Mouse (Mus musculus) liver (tissue): ENCODE measurements at regions not wholly inside any gene's neighbourhood (a gene's known extent, or its start where the extent isn't known, plus 50 kb on each side); places are given as distances from the start of the nearest gene placed in this dataset.

Source experiments
- DNase-seq: peaks from one replicate; pipeline ENCODE4 v3.0.0-alpha.2; 2020; ENCODE audit warnings: mixed read lengths

DNA sequence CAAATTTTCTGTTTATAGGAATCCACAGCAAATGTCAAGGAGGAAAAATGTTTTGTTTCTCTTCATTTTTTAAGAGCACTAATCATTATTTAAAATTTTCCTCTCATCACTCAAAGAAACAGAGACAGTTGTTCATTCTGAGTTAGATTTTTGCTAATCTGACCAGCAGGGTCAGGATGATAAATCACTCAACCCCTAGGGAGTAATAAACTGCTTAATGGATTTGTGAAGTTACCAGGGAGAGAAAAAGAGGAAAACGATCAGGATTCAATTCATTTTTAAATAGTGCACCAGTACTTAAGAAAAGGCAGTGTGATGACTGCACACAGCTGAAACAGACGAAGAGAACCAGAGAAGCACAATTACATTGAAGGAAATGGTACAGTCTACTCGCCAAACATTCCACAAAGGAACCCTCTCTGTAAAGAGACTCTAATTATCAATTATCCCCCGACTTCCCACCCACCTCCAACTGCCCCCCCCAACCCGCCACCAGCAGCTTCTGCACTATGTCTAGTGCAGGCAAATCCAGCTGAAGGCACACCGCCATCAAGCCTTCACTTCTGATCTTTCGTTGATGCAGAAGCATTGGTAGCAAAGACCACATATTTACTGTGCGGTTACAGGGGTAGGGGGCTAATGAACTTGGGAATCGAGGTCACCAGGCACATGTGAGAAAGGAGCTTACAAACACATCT lies 481.9 kb downstream of the Psat1 start:
- DNase-seq: no peak

DNA sequence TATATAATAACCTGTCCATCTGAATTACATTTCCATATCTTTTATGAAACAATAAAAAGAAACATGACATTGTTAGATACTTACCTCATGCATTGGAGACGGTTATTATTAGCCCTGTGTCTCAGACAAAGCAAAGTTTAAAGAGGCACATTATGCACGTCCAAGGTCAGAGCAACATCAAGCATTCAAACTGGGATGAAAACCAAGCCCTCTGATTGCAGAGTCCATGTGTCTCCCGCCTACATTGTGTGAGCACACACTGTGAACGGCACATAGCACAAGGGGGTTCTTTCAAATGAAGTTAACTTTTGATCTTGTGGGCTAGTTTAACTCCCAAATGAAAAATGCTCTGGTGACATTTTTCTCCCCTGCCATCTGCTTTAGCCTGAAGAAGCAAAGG lies 489.3 kb downstream of the Psat1 start:
- DNase-seq: no peak

DNA sequence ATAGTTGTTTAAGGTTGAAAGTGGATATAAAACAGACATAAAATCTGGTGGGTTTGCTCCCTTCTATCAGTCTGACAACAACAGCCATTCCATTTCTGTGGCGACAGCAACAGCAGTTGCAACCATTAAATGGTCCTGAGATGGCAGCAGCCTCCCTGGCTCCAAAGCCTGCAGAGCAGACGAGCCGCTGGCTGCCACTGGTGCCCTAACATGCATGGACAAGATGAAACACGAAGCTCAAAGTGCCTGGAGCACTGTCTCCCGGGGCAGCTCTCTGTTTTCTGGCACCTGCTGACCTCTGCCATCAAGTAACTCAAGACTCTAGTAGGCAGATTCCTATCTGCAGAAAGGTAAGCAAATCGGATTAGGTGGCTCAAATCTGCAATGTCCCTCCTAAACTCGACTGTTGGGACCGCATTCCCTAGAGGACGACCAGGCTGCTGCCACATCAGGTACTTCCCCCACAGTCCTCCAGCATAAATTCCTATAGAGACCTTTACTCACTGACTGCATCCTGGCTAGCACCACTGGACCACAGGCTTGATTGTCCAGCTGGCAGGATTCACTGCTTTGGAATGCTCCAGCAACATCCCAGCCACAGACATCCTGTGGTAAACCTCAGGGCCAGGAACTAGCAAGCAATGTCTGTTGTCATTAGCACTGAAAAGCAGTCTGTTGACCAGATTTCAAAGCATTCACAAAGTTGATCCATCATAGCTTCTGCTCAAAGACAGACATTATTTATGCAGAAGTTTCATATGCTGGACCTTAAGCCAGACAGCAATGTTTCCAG lies 490.0 kb downstream of the Psat1 start:
- no peak for DNase-seq

GRCm38 (mm10) chr19:15448989-15449388 lies 498.1 kb downstream of the Psat1 start:
- no peak for DNase-seq

GRCm38 (mm10) chr19:15431798-15432197 lies 515.3 kb downstream of the Psat1 start:
- DNase-seq: no peak

DNA sequence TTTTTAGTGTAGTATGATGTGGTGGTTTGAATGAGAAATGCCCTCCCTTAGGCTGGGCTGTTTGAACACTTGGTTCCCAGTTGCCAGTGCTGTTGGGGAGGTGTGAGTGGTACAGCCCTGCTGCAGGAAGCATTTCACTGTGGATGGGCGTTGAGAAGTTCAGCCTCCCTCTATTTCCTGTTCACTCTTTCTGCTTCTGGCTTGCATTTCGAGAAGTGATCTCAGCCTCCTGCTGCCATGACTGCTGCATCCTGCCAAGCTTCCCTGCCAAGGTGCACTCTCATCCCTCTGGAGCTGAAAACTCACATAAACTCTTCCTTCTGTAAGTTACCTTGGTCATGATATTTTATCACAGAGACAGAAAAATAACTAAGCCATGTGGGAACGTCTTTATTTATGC lies 525.8 kb downstream of the Psat1 start:
- no peak for DNase-seq

DNA sequence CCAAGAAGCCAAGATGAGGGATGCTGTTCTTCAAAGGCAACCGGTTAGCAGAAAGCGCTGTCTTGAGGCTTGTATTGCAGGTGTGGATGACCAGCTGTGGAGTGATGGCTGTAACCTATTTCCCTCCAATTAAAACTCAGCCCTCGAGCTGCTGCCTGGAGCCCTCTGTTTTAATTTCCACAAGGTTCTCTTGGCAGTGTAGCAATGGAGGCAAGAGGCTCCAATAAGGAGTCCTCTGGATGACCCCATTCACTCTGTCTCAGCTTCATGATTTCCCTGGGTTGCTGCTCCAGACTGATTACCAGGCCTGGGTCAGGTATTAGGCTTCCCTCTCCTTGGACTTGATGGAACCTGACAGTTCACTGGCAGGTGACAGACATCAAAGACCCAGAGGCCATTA lies 548.5 kb downstream of the Psat1 start:
- DNase-seq: no peak

GRCm38 (mm10) chr19:15371682-15372081 lies 575.5 kb downstream of the Psat1 start:
- no peak for DNase-seq

DNA sequence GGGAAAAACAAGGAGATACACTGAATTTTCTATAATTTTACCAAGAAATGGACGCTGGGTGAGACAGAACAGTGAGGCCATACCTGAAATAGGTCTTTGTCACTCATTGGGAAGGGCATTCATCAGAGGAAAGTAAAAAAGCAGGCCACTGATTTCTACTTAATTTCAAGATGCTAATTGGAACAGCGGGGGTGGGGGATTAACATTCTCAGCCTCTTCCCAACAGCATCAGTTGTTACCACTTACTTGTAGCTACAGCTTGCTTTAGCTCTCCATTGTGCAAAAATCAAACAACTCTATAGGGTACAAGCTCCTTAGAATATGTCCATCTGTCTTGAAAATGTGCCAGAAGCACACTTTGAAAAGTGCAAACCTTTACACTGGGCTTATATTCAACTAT lies 580.2 kb downstream of the Psat1 start:
- no peak for DNase-seq

DNA sequence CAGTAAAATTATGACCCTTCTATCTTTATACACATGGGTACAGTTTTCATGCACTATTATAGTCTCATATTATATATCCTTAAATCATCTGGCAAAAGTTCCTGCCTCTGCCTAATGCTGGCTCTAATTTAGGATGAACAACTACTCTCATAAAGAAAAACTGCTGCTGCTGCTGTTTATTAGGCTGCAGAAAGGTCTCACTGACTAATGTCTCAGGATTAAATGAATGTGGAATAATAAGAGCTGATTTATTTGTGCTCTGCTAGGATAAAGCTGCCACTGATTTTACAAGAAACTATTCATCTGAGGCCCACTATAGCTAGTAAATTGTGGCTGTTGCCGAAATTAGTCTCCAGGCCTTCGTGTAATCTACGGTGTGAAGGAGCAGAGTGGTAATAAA lies 590.0 kb downstream of the Psat1 start:
- DNase-seq: no peak

DNA sequence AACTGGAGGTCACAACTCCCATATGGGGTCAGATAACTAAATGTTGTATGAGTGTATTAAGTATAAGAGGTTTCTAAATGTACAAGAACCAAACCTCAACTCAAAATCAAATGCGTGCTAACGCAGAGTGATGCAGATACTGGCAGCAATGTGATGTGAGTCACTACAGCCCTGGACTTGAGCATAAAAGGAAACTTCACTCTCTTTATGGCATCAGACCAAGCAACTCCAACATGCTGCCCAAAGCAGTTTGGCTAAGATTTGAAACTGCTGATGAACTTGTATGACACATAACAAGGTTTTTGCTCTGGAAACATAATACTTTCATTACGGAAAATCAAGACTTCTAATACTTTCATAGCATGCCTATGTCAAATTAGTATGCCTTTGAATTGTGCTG lies 598.8 kb downstream of the Psat1 start:
- DNase-seq: no peak

GRCm38 (mm10) chr19:15342229-15342628 lies 604.9 kb downstream of the Psat1 start:
- no peak for DNase-seq

DNA sequence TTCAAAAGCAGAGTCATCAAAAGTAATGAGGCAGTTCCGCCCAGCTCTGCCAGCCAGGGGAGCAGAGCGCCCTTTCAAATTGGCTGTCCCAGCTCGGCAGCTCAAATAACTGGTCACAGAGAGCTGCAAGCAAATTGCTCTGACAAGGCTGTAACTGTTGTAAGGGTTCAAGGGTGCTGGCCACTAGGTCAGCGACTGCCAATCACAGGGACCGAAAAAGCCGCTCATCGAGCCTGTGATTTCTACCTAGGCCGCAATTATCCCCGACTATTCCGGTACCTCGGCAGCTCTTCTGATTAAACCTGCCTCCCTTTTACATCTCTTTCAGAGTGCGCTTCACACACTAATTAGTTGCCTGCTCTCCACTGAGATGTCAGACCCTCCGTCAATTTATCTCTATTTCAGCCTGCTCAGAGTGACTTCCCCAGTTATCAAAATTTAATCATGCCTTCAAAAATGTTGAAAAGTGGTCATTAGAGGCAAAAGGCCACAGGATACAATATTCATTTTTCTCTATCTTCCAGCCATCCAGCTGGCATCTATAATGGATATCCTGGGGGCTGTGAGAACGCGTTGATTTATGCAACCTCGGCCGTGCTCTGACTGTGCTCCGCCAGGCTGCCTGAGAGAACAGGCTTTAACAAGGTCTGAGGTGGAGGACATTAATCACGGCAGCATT lies 606.7 kb downstream of the Psat1 start:
- DNase-seq: no peak

- no peak for DNase-seq
Observed at GRCm38 (mm10) chr19:15339979-15340304, 607.2 kb downstream of the Psat1 start.

- DNase-seq: no peak
Observed at GRCm38 (mm10) chr19:15330155-15330554, 617.0 kb downstream of the Psat1 start.

GRCm38 (mm10) chr19:15299474-15299873 lies 647.7 kb downstream of the Psat1 start:
- no peak for DNase-seq

DNA sequence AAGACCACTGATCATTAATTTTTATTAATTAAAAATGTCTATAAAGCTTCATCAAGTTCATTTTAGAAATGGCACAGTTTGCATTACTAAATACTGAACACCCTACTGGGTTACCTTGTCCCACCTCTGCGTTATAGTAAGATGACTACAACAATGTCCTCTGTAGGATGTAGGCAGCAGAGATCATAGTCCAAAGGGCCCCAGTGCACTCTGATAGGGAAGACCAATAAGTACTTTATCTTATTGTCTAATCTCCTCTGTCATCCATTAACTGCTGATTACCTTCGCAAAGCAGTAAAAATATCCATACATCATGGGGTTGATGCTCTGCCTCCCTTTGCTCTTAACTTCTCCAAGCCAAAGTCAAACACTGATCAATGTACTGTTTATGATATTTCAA lies 662.1 kb downstream of the Psat1 start:
- DNase-seq: no peak

GRCm38 (mm10) chr19:15242781-15243180 lies 644.9 kb upstream of the Tle4 start:
- DNase-seq: no peak

DNA sequence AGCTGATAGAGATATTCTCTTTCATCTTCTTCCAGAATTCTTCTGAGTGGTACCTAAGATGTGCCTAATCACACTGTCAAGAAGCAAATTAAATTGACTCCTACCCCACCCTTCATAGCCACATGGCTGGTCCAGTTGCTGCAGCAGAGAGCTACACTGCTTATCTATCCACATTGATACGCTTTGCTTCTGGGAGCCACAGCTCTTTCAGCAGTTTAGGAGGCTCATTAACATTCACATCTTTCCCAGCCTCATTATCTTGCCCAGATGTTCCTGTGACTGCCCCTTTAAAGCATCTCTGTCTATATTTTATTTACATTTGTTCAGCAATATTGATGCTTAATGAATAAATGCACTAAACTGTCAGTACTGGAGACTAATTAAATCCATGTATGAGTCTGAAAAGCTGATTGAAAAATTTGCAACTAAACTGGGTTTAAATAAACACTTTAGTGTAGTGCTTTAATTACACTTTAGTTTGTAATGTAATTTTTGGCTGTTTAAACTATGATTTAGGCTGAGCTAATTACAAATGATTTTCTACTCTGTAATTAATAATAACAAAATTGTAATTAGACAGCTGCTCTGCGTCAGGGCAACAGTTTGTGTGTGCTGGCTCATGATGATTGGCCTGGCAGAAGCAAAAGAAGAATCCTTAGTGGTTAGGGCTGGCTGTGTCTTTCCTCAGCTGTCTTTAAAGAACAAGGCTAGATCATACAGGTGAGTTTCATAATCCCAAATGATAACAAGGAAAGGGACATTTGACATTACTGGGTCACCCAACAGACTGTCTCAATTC lies 632.5 kb upstream of the Tle4 start:
- DNase-seq: no peak

DNA sequence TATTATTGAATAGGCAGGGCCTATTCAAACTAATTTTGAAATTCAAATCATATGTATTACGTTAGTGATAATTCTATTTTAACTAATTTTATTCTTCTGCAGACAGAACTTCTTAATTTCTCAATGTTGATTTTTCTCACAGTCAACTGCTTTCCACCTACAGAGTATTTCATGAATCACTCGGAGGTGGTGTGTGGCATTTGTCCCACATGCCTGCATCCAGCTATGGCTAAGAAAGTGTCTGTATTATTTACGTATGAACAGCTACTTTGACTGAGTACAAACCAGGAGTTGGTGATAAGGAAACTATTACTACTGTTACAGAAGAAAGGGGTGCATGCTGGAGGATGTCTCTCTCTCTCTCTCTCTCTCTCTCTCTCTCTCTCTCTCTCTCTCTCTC lies 619.5 kb upstream of the Tle4 start:
- DNase-seq: no peak

DNA sequence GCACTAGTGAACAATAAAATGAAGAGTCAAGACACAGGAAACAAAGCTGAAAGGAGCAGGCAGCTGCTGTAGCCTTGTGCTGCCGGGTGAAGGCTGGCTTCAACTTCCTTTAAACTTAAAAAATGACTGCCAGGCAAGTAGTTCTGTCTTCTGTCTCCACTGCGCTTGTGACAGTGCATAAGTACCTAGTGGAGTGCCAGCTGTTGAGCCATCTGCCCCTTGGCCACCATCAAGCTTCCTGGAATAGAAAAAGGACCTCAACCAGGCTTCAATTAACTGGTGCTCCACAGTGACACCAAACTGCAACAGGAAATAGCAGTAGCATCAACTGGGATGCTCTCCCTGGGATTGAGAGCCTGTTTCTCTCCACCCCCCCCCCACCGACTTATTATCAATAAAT lies 616.8 kb upstream of the Tle4 start:
- DNase-seq: no peak

DNA sequence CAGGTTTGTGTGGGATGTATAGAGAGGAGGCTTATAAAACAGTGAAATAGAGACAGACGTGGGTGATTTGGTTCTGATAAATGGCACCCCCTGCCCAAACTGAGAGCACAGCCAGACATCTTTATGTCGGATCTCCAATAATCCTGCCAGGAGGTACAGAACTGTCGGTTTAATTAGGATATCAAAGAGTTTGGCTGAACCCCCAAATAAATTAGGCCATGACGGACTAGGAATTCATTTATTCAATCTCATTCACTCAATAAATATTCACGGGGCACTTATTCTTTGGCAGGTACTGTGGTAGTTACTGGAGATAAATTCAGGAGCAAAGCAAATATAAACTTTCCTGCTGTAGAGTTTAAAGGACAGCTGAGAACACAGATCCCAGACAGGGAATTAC lies 615.0 kb upstream of the Tle4 start:
- DNase-seq: no peak

DNA sequence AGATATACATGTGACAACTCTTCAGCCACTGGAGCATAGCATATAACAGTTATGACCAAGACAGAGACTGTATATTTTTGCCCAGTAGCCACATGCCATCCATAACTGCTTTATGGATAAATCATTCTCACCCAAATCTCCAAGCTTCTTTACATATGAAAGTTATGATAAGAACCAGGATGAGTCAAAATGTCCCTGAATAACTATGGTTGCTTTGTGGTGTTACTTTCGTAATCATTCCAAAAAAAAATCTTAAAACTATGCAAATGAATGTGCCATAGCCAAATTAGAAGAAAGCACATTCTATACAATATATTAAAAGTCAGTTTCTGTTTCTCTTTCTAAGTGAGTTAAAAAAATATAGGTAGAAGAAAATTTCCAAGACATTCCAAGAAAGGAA lies 605.2 kb upstream of the Tle4 start:
- DNase-seq: no peak
